Mouse (Mus musculus) small intestine, adult 2 months (tissue): ENCODE data around the gene Stip1. TPM values are rescaled to one million over a fixed set of nuclear protein-coding genes. Genes with fewer than 3 reads are reported as not detected.

Experiments
- H3K27ac ChIP-seq: fragments of 200-500 bp; 2 replicates; pipeline ENCODE4 v1.5.1; 2012; ENCODE audit warnings: low read depth, low read length, control low read depth, inconsistent platforms; ENCODE audit not compliant: insufficient read depth
- H3K27me3 ChIP-seq: fragments of 200-500 bp; 2 replicates; pipeline ENCODE4 v1.6.1; 2012; ENCODE audit warnings: mild to moderate bottlenecking, moderate library complexity, low read length, inconsistent platforms; ENCODE audit not compliant: control insufficient read depth, insufficient read depth
- H3K36me3 ChIP-seq: fragments of 200-500 bp; 2 replicates; pipeline ENCODE4 v1.6.1; 2012; ENCODE audit warnings: mild to moderate bottlenecking, low read length, control low read depth, inconsistent platforms; ENCODE audit not compliant: control insufficient read depth, insufficient read depth
- H3K4me1 ChIP-seq: fragments of 200-500 bp; 2 replicates; pipeline ENCODE4 v1.6.1; 2012; ENCODE audit warnings: low read length, inconsistent platforms, mixed read lengths; ENCODE audit not compliant: control insufficient read depth, insufficient read depth, insufficient read length
- H3K4me3 ChIP-seq: fragments of 200-500 bp; 2 replicates; pipeline ENCODE4 v1.5.1; 2012; ENCODE audit warnings: low read depth, mild to moderate bottlenecking, control low read depth, inconsistent platforms, low read length, moderate library complexity
- CTCF ChIP-seq: fragments of 200-500 bp; IDR thresholded peaks from 2 replicates; pipeline ENCODE4 v1.5.1; 2012; ENCODE audit warnings: low read depth, mild to moderate bottlenecking, control low read depth, inconsistent platforms, low read length, moderate library complexity, mixed read lengths; ENCODE audit not compliant: insufficient replicate concordance, insufficient read length; ENCODE audit errors: extremely low read depth
- POLR2A ChIP-seq: fragments of 200-500 bp; IDR thresholded peaks from 2 replicates; pipeline ENCODE4 v1.6.1; 2012; ENCODE audit warnings: low read depth, mild to moderate bottlenecking, control low read depth, inconsistent platforms, low read length, moderate library complexity
- WGBS: fragments of 180-500 bp; shearing (Covaris S2); methylation state at CpG from one replicate; pipeline ENCODE4 v1.1.7; 2018; 5-methylcytosine and 5-hydroxymethylcytosine counted together
- polyA plus RNA-seq: library from polyadenylated mRNA; depleted of rRNA; stranded (reverse); fragments of >200 nt; gene quantifications from 2 replicates; pipeline ENCODE4 v1.2.3, GENCODE M21; 2012

Gene Stip1
- polyA plus RNA-seq, 1 experiment, result 21.4 TPM

DNA sequence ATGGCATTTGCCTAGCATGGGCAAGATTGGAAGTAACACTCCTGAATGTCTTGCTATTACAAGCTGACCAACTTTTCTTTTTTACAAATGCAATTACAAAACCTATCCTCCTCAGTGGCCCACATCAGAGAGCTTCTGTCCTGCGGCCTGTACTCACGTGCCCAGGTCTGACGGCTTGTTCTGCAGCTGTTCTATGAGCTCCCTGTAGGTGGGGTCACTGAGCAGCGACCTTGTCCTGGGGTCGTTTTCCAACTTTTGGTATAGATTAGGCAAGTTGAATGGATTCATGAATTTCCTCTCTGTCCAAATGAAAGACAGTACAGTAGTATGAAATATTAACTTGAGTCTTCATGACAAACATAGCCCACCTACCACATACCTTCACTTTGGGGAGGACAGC, 5.8 kb downstream of the Stip1 start:
- no peaks in the 10 kb centered on the region; the same call in 1 of the 2 replicates for H3K4me1 ChIP-seq
- peaks cover 49% of the 10 kb centered on the region for H3K36me3 ChIP-seq
- H3K4me3 ChIP-seq, result no peak overlapping the region
- no peak overlapping the region for H3K27ac ChIP-seq
- 92% methylated on average over 5 of the region's 5 CpGs for WGBS
- H3K27me3 ChIP-seq, result no peaks in the 10 kb centered on the region
- TF ChIP-seq POLR2A (no peak), CTCF (no peak)

DNA sequence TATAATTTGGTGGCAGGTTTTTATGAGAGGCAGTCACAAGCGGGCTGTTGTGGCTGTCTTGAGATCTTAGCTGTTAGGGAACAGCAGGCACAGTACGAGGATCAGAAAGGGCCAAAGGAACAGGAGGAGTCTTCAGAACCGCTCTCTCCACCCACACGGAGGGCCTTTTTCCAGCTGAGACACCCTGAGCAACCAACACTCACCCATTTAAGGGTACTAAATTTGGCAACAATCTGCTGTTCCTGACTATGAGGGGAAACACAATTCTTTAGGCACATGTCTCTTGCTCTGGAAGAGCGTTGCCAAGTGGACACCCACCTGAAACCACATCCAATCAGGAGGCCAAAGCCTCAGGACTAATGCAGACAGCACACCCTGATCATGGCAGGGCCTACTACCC, 10.2 kb downstream of the Stip1 start:
- WGBS, result 96% methylated on average over 5 of the region's 5 CpGs
- no peaks in the 10 kb centered on the region for H3K27me3 ChIP-seq
- no peak overlapping the region for H3K27ac ChIP-seq
- TF ChIP-seq POLR2A, result no peak
- TF ChIP-seq CTCF, result no peak
- H3K4me1 ChIP-seq, result no peaks in the 10 kb centered on the region
- H3K4me3 ChIP-seq, result no peak overlapping the region
- peaks cover 77% of the 10 kb centered on the region for H3K36me3 ChIP-seq

GRCm38 (mm10) chr19:7020224-7020641, 19.5 kb downstream of the Stip1 start:
- WGBS, result 35% methylated on average over 3 of the region's 3 CpGs
- no peak for TF ChIP-seq POLR2A
- TF ChIP-seq CTCF, result peak; percentile 61; the same call in 1 of the 2 replicates
- peak overlapping the region; percentile 56; the same call in 1 of the 2 replicates for H3K27ac ChIP-seq

GRCm38 (mm10) chr19:7019191-7019590, 20.6 kb downstream of the Stip1 start, which contains the start of gene Fermt3:
Gene Fermt3, minus strand, starts transcription at chr19:7019469.
- no peaks in the 10 kb centered on the region for H3K27me3 ChIP-seq
- no peaks in the 10 kb centered on the region for H3K4me1 ChIP-seq
- WGBS, result 55% methylated on average over 5 of the region's 5 CpGs
- H3K36me3 ChIP-seq, result peaks cover 36% of the 10 kb centered on the region
- H3K27ac ChIP-seq, result peak within 1 kb of the TSS; percentile 82
- TF ChIP-seq CTCF (no peak), POLR2A (no peak)
- H3K4me3 ChIP-seq, result peak within 1 kb of the TSS; percentile 55

More at GRCm38 (mm10) chr19:7020224-7020641, 19.5 kb downstream of the Stip1 start:
- peaks cover 44% of the 10 kb centered on the region for H3K36me3 ChIP-seq
- H3K27me3 ChIP-seq, result no peaks in the 10 kb centered on the region
- no peaks in the 10 kb centered on the region for H3K4me1 ChIP-seq
- H3K4me3 ChIP-seq, result no peak overlapping the region

DNA sequence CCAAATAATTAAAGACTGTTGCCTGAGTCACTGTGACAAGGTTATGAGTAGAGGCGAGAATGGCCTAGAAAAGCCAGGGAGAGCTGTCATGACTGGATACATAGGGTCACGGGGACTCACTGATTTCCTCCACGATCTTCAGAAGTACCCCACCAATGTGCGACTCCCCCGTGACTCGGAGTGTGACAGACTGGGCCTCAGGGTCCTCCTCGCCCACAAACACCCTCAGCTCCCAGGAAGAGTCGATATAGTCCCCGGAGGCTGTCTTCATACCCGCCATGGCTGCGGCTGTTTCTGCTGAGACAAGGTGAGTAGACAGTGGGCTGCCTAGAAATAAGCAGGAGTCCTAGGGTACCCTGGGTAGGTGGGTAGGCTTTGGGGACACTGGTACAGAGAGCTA, 21.2 kb downstream of the Stip1 start:
- H3K4me3 ChIP-seq, result peak overlapping the region; percentile 52
- H3K27ac ChIP-seq, result peak overlapping the region; percentile 82
- TF ChIP-seq CTCF (no peak), POLR2A (no peak)
- no peaks in the 10 kb centered on the region for H3K27me3 ChIP-seq
- H3K4me1 ChIP-seq, result no peaks in the 10 kb centered on the region
- peaks cover 32% of the 10 kb centered on the region for H3K36me3 ChIP-seq
- WGBS, result 83% methylated on average over 11 of the region's 11 CpGs

GRCm38 (mm10) chr19:7017541-7018457, 22.0 kb downstream of the Stip1 start:
- H3K27me3 ChIP-seq, result no peaks in the 10 kb centered on the region
- no peak for TF ChIP-seq CTCF
- TF ChIP-seq POLR2A, result no peak
- H3K36me3 ChIP-seq, result peaks cover 25% of the 10 kb centered on the region
- H3K4me1 ChIP-seq, result no peaks in the 10 kb centered on the region
- peak overlapping the region; percentile 44 for H3K4me3 ChIP-seq
- H3K27ac ChIP-seq, result peak overlapping the region; percentile 82
- WGBS, result 74% methylated on average over 12 of the region's 12 CpGs

DNA sequence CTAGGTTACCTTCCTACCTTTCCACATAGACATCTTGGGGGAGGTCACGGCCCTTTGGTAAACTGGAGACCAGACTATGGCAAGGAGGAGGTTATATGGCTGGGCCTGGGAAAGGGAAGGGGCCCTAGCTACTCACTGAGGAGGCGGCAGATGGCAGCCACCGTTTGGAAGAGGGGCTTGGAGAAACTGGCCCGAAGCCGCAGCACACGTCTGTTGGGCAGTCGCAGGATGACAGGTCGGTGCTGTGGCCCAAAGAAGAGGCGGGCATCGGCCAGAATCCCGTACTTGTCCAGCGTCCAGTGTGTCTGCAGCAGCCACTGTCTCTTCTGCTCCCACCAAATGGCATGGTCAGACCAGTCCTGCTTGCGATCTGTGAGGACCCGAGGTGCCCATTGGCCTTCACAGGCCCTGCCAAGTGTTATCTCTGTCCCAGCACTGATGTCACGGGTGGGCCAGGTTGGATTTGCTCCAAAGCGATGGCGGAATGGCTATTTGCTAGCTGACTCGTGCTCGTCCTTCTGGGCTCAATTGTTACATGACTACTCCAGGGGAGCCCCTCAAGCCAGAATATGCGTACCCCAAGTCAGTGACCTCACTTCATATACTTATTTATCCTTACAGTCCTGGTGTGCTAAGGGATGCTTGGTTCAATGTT, 25.2 kb downstream of the Stip1 start:
- H3K36me3 ChIP-seq, result no peaks in the 10 kb centered on the region
- H3K4me1 ChIP-seq, result peaks cover 2% of the 10 kb centered on the region; the same call in 1 of the 2 replicates
- no peak overlapping the region for H3K4me3 ChIP-seq
- WGBS, result 90% methylated on average over 20 of the region's 20 CpGs
- H3K27me3 ChIP-seq, result no peaks in the 10 kb centered on the region
- TF ChIP-seq POLR2A (no peak), CTCF (no peak)
- no peak overlapping the region for H3K27ac ChIP-seq
